Mouse (Mus musculus): ENCODE data around the gene Zfp64. TPM values are rescaled to one million over a fixed set of nuclear protein-coding genes. Genes with fewer than 3 reads are reported as not detected.
"Not testable (repeated sequence)": the region's sequence is repeated elsewhere in the genome, so short reads cannot be mapped to it uniquely, and the experiment has no call there.

Gene Zfp64
- polyA plus RNA-seq, 1 experiment from 2014 or later = 38.7 TPM

DNA sequence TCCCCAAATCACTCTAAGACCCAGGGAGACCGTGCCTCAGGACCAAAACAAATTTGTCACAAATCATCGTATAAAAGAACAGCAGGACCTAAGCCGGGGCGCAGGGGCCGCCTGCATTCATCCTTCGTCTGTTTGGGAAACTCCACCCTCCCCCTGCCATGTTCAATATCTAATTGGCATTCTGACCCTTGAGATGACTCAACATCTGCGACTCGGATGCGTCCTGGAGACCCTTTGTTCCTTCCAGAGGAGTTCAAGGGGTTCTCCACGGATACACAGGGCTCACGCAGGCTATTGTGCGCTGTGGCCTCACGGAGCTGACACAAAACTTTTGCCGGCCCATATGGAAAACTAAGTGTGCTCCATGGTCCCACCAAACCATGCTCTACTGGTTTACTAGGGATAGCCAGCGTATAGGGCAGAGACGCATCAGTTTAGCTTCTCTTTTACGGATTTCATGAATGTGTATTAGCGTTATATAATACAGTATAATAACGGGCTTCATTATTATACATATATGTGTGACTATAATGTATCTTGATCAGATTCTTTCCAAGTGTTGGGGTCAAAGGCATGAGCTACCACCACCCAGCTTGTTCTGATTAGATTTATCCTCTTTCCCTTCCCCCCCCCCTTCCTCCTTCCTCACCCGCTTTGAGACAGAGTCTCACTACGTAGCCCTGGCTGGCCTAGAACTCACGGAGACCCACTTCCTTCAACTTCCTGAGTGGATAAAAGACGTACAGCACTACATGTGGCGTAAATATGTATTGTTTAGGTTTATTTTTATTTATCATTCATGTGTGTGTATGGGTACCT is 94.3 kb downstream of the Zfp64 start:
- no peak overlapping the region for H3K9ac ChIP-seq (ENCODE audit: low read length)
- H3K36me3 ChIP-seq (ENCODE audit: control insufficient read depth, insufficient read depth, low read length) = no peaks in the 10 kb centered on the region
- no peak overlapping the region for H3K4me3 ChIP-seq (ENCODE audit: low read depth, low read length)
- no peaks in the 10 kb centered on the region for H3K9me3 ChIP-seq (ENCODE audit: control insufficient read depth, low read length)
- H3K27me3 ChIP-seq (replicated peaks; ENCODE audit: control insufficient read depth, insufficient read depth, low read length) = no peaks in the 10 kb centered on the region
- DNase-seq (ENCODE audit: low spot score) (no peak), ATAC-seq (replicated peaks; ENCODE audit: low FRiP score, low TSS enrichment, low read depth) (no peak)
- no peaks in the 10 kb centered on the region; the same call in 1 of the 2 replicates for H3K4me1 ChIP-seq (replicated peaks; ENCODE audit: control insufficient read depth, insufficient read depth, low read length)
- no peak overlapping the region for H3K27ac ChIP-seq (ENCODE audit: low read depth)
- no peak overlapping the region for H3K4me2 ChIP-seq (ENCODE audit: low read length)
- WGBS = 59% methylated on average over 24 of the region's 24 CpGs

DNA sequence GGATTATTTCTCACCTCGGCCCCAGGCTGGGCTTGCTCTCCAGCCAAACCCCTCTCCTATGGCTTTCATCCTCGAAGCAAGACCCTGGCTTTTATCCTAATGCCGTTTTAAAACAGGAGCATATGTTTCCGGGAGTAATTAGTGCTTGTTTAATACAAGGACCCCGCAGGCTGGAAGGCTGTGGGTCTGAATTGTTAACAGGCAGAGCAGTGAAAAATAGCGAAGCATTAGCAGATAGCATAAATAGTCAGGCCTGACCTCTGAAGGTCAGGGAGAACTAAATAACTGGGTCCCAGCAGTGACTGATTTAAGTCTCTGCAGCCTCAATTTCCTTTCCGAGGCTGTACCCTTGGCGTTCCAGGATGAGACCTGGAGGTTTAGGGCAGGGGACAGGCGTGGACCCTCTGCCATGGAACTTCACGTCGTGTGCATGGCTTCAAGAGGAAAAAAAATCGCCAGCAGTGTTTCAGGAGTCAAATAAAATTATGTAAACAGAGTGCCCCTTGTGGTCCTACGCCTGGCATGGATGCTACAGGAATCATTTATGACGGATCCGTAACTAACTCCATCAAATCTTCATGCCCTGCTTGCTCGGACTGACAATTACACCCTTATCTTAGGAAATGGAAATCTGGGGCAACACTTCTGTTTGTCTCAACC is 95.2 kb downstream of the Zfp64 start:
- Histone ChIP-seq H3K27ac (ENCODE audit: low read depth) (no peak overlapping the region), H3K27me3 (replicated peaks; ENCODE audit: control insufficient read depth, insufficient read depth, low read length) (no peaks in the 10 kb centered on the region), H3K4me3 (ENCODE audit: low read depth, low read length) (no peak overlapping the region), H3K4me2 (ENCODE audit: low read length) (no peak overlapping the region), H3K4me1 (replicated peaks; ENCODE audit: control insufficient read depth, insufficient read depth, low read length) (no peaks in the 10 kb centered on the region; the same call in 1 of the 2 replicates), H3K9me3 (ENCODE audit: control insufficient read depth, low read length) (no peaks in the 10 kb centered on the region), H3K9ac (ENCODE audit: low read length) (no peak overlapping the region), H3K36me3 (ENCODE audit: control insufficient read depth, insufficient read depth, low read length) (no peaks in the 10 kb centered on the region)
- no peak for DNase-seq (ENCODE audit: low spot score)
- WGBS = 23% methylated on average over 16 of the region's 16 CpGs
- no peak for ATAC-seq (replicated peaks; ENCODE audit: low FRiP score, low TSS enrichment, low read depth)

GRCm38 (mm10) chr2:168856638-168857037 is 98.7 kb downstream of the Zfp64 start:
- DNase-seq (ENCODE audit: low spot score) (no peak), ATAC-seq (replicated peaks; ENCODE audit: low FRiP score, low TSS enrichment, low read depth) (no peak)
- H3K4me1 ChIP-seq (replicated peaks; ENCODE audit: control insufficient read depth, insufficient read depth, low read length) = no peaks in the 10 kb centered on the region; the same call in 1 of the 2 replicates
- H3K4me3 ChIP-seq (ENCODE audit: low read depth, low read length) = no peak overlapping the region
- no peaks in the 10 kb centered on the region for H3K9me3 ChIP-seq (ENCODE audit: control insufficient read depth, low read length)
- no peak overlapping the region for H3K27ac ChIP-seq (ENCODE audit: low read depth)
- H3K36me3 ChIP-seq (ENCODE audit: control insufficient read depth, insufficient read depth, low read length) = no peaks in the 10 kb centered on the region
- WGBS = 51% methylated on average over 7 of the region's 7 CpGs
- no peak overlapping the region for H3K4me2 ChIP-seq (ENCODE audit: low read length)
- no peaks in the 10 kb centered on the region for H3K27me3 ChIP-seq (replicated peaks; ENCODE audit: control insufficient read depth, insufficient read depth, low read length)
- H3K9ac ChIP-seq (ENCODE audit: low read length) = no peak overlapping the region

DNA sequence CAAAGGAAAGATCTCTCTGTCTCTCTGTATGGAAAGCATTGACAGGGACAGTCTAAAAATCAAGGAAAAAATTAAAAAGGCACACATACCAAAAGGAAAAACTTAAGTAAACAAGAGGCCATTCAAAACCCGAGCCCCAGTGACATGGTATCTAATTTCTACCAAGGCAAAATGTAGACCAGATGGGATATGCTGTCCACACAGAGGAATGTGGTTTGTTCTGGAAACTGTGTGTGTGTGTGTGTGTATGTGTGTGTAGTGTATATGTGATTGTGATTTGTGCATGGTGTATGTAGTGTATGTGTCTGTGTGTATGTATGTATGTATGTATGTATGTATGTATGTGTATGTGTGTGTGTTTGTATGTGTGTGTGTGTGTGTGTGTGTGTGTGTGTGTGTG is 100.6 kb downstream of the Zfp64 start:
- Histone ChIP-seq H3K4me2 (ENCODE audit: low read length) (no peak overlapping the region), H3K36me3 (ENCODE audit: control insufficient read depth, insufficient read depth, low read length) (no peaks in the 10 kb centered on the region), H3K4me3 (ENCODE audit: low read depth, low read length) (no peak overlapping the region), H3K9me3 (ENCODE audit: control insufficient read depth, low read length) (no peaks in the 10 kb centered on the region), H3K27me3 (replicated peaks; ENCODE audit: control insufficient read depth, insufficient read depth, low read length) (no peaks in the 10 kb centered on the region), H3K9ac (ENCODE audit: low read length) (no peak overlapping the region), H3K27ac (ENCODE audit: low read depth) (no peak overlapping the region), H3K4me1 (replicated peaks; ENCODE audit: control insufficient read depth, insufficient read depth, low read length) (no peaks in the 10 kb centered on the region; the same call in 1 of the 2 replicates)
- DNase-seq (ENCODE audit: low spot score) (no peak), ATAC-seq (replicated peaks; ENCODE audit: low FRiP score, low TSS enrichment, low read depth) (no peak)
- WGBS = 28% methylated on average over 1 of the region's 1 CpGs

GRCm38 (mm10) chr2:168853869-168854268 is 101.5 kb downstream of the Zfp64 start:
- not testable (repeated sequence) for H3K36me3 ChIP-seq (ENCODE audit: control insufficient read depth, insufficient read depth, low read length); H3K4me1 ChIP-seq (replicated peaks; ENCODE audit: control insufficient read depth, insufficient read depth, low read length); H3K4me2 ChIP-seq (ENCODE audit: low read length); ATAC-seq (replicated peaks; ENCODE audit: low FRiP score, low TSS enrichment, low read depth); H3K4me3 ChIP-seq (ENCODE audit: low read depth, low read length); H3K9ac ChIP-seq (ENCODE audit: low read length); H3K27ac ChIP-seq (ENCODE audit: low read depth); H3K27me3 ChIP-seq (replicated peaks; ENCODE audit: control insufficient read depth, insufficient read depth, low read length); DNase-seq (ENCODE audit: low spot score); H3K9me3 ChIP-seq (ENCODE audit: control insufficient read depth, low read length)
- WGBS = 93% methylated on average over 12 of the region's 13 CpGs

GRCm38 (mm10) chr2:168851545-168851944 is 103.8 kb downstream of the Zfp64 start:
- H3K9ac ChIP-seq (ENCODE audit: low read length) = no peak overlapping the region

GRCm38 (mm10) chr2:168848553-168848952 is 106.8 kb downstream of the Zfp64 start:
- WGBS = 94% methylated on average over 3 of the region's 3 CpGs
- Histone ChIP-seq H3K9me3 (ENCODE audit: control insufficient read depth, low read length) (no peaks in the 10 kb centered on the region), H3K27ac (ENCODE audit: low read depth) (no peak overlapping the region), H3K9ac (ENCODE audit: low read length) (no peak overlapping the region), H3K27me3 (replicated peaks; ENCODE audit: control insufficient read depth, insufficient read depth, low read length) (no peaks in the 10 kb centered on the region), H3K4me2 (ENCODE audit: low read length) (no peak overlapping the region), H3K4me3 (ENCODE audit: low read depth, low read length) (no peak overlapping the region), H3K4me1 (replicated peaks; ENCODE audit: control insufficient read depth, insufficient read depth, low read length) (no peaks in the 10 kb centered on the region), H3K36me3 (ENCODE audit: control insufficient read depth, insufficient read depth, low read length) (no peaks in the 10 kb centered on the region)
- ATAC-seq (replicated peaks; ENCODE audit: low FRiP score, low TSS enrichment, low read depth) (no peak), DNase-seq (ENCODE audit: low spot score) (no peak)

More at GRCm38 (mm10) chr2:168851545-168851944, 103.8 kb downstream of the Zfp64 start:
- ATAC-seq (replicated peaks; ENCODE audit: low FRiP score, low TSS enrichment, low read depth) = no peak
- no peaks in the 10 kb centered on the region for H3K36me3 ChIP-seq (ENCODE audit: control insufficient read depth, insufficient read depth, low read length)
- no peaks in the 10 kb centered on the region for H3K4me1 ChIP-seq (replicated peaks; ENCODE audit: control insufficient read depth, insufficient read depth, low read length)
- H3K9me3 ChIP-seq (ENCODE audit: control insufficient read depth, low read length) = no peaks in the 10 kb centered on the region
- H3K4me3 ChIP-seq (ENCODE audit: low read depth, low read length) = no peak overlapping the region
- H3K27me3 ChIP-seq (replicated peaks; ENCODE audit: control insufficient read depth, insufficient read depth, low read length) = no peaks in the 10 kb centered on the region
- WGBS = 61% methylated on average over 10 of the region's 10 CpGs
- no peak overlapping the region for H3K4me2 ChIP-seq (ENCODE audit: low read length)
- H3K27ac ChIP-seq (ENCODE audit: low read depth) = no peak overlapping the region
- DNase-seq (ENCODE audit: low spot score) = no peak

GRCm38 (mm10) chr2:168846180-168846720 is 109.1 kb downstream of the Zfp64 start:
- 81% methylated on average over 7 of the region's 7 CpGs for WGBS
- Histone ChIP-seq H3K4me1 (replicated peaks; ENCODE audit: control insufficient read depth, insufficient read depth, low read length) (peaks cover 4% of the 10 kb centered on the region; the same call in 1 of the 2 replicates), H3K4me2 (ENCODE audit: low read length) (no peak overlapping the region), H3K27ac (ENCODE audit: low read depth) (no peak overlapping the region), H3K9ac (ENCODE audit: low read length) (no peak overlapping the region), H3K9me3 (ENCODE audit: control insufficient read depth, low read length) (no peaks in the 10 kb centered on the region), H3K27me3 (replicated peaks; ENCODE audit: control insufficient read depth, insufficient read depth, low read length) (peaks cover 9% of the 10 kb centered on the region), H3K36me3 (ENCODE audit: control insufficient read depth, insufficient read depth, low read length) (no peaks in the 10 kb centered on the region), H3K4me3 (ENCODE audit: low read depth, low read length) (no peak overlapping the region)
- DNase-seq (ENCODE audit: low spot score) (no peak), ATAC-seq (replicated peaks; ENCODE audit: low FRiP score, low TSS enrichment, low read depth) (no peak)

Data from intestine, embryonic 14.5 days (tissue).